Mouse (Mus musculus) brain, embryonic 14.5 days (tissue): ENCODE measurements around the gene Secisbp2. TPM values are rescaled to one million over a fixed set of nuclear protein-coding genes. Genes with fewer than 3 reads are reported as not detected.
"Not testable (repeated sequence)": the region's sequence is repeated elsewhere in the genome, so short reads cannot be mapped to it uniquely, and the experiment has no call there.

Experiments used
- DNase-seq: peaks from one replicate; pipeline ENCODE4 v3.0.0-alpha.2; 2011; ENCODE audit warnings: low read depth
- CTCF ChIP-seq: fragments of 200-500 bp; IDR thresholded peaks from 2 replicates; pipeline ENCODE4 v1.5.1; 2012; ENCODE audit warnings: inconsistent platforms, mild to moderate bottlenecking, moderate library complexity, borderline replicate concordance; ENCODE audit not compliant: insufficient read depth, insufficient read length; ENCODE audit errors: extremely low read depth
- POLR2A ChIP-seq: fragments of 200-500 bp; IDR thresholded peaks from 2 replicates; pipeline ENCODE4 v1.6.1; 2012; ENCODE audit warnings: mild to moderate bottlenecking, inconsistent platforms, borderline replicate concordance; ENCODE audit not compliant: poor library complexity, insufficient read depth, insufficient read length, severe bottlenecking; ENCODE audit errors: extremely low read depth
- polyA plus RNA-seq: library from polyadenylated mRNA; depleted of rRNA; stranded (reverse); fragments of >200 nt; gene quantifications from 2 replicates; pipeline ENCODE4 v1.2.3, GENCODE M21; 2012

Secisbp2 gene
- polyA plus RNA-seq, 1 experiment: 25.9 TPM

DNA sequence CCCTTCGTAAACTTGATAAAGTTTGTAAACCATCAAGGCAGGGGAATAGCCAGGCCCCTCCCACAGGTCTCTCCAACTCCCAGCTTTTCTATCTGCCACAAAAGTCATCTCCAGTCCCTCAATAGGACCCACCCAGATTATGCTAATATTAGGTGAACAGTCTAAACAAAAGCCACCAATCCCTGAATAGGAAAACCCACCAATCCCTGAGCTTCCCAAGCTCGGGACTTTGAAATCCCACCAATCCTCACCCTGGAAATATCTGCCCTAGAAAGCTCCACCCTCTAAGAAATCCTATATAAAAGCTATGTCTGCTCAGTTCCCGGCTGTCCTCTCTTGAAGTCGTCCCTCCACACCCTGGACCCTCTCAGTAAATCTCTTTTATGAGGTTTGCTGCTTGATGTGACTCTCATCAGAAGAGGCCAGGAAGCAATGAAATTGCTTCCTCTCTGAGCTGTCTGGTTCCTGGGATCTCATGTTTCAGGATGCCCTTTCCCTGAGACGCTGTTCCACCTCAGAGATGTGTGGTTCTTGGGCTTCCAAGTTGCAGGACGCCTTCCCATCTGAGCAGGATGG, 23.1 kb upstream of the Secisbp2 start:
- TF ChIP-seq POLR2A (no peak), CTCF (no peak)
- no peak for DNase-seq

DNA sequence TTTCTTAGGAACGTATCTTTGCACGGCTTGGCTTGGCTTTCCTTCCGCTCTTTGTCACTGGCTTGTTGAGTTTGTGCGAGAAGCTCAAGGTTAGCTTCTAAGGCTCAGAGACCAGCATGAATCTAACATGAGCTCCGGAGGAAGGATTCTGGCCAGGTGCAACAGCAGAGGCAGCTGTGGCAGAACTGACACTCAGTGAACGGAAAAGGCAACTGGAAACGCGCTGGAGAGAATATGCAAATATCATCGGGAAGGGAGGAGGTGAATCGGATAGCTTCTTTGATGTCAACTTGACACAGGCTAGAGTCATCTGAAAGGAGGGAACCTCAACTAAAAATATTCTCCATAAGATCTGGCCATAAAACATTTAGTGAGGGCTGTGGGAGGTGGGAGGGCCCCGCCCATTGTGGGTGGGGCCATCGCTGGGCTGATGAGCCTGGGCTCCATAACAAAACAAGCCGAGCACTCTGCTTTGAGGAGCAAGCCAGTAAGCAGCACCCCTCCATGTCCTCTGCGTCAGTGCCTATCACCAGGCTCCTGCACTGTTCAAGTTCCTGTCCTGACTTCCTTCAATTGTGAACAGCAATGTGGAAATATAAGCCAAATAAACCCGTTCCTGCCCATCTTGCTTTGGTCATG, 20.0 kb upstream of the Secisbp2 start:
- TF ChIP-seq CTCF (no peak), POLR2A (no peak)
- DNase-seq: no peak

DNA sequence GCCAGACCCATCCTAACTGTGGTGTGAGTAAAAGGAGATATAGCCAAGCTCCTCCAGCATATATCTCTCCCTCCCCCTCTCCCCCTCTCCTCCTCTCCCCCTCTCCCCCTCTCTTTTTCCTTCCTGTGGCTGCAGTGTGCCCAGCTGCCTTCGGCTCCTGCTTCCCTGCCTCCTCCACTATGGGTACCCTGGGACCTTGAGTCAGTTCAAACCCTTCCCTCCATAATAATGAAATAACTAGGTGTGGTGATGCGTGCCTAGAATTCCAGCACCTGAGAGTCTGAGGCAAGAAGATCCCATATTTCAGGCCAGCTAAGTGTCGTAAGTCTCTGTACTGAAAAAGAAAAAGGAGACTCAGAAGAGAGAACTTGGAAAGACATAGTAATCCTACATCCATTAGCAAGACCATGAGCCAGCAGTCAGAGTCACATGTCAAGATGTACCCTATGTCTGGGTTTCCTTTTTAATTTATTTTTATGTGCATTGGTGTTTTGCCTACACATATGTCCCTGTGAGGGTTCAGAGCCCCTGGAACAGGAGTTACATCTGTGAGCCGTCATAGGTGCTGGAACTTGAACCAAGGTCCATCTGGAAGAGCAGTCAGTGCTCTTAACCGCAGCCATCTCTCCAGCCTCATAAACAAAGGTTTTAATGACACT, 18.8 kb upstream of the Secisbp2 start:
- no peak for DNase-seq
- TF ChIP-seq POLR2A: no peak
- no peak for TF ChIP-seq CTCF

- not testable (repeated sequence) for DNase-seq
Measured at GRCm38 (mm10) chr13:51635384-51635783, 16.1 kb upstream of the Secisbp2 start.

GRCm38 (mm10) chr13:51638958-51639357, 12.5 kb upstream of the Secisbp2 start:
- TF ChIP-seq CTCF (no peak), POLR2A (no peak)
- DNase-seq: no peak

GRCm38 (mm10) chr13:51641424-51641823, 10.1 kb upstream of the Secisbp2 start:
- no peak for DNase-seq
- TF ChIP-seq POLR2A: no peak
- TF ChIP-seq CTCF: no peak

- TF ChIP-seq CTCF (no peak), POLR2A (no peak)
Measured at GRCm38 (mm10) chr13:51642171-51642778, 9.2 kb upstream of the Secisbp2 start.

GRCm38 (mm10) chr13:51643924-51644828, 7.3 kb upstream of the Secisbp2 start:
- no peak for TF ChIP-seq POLR2A
- TF ChIP-seq CTCF: no peak
- no peak for DNase-seq

More at GRCm38 (mm10) chr13:51642171-51642778, 9.2 kb upstream of the Secisbp2 start:
- DNase-seq: no peak

DNA sequence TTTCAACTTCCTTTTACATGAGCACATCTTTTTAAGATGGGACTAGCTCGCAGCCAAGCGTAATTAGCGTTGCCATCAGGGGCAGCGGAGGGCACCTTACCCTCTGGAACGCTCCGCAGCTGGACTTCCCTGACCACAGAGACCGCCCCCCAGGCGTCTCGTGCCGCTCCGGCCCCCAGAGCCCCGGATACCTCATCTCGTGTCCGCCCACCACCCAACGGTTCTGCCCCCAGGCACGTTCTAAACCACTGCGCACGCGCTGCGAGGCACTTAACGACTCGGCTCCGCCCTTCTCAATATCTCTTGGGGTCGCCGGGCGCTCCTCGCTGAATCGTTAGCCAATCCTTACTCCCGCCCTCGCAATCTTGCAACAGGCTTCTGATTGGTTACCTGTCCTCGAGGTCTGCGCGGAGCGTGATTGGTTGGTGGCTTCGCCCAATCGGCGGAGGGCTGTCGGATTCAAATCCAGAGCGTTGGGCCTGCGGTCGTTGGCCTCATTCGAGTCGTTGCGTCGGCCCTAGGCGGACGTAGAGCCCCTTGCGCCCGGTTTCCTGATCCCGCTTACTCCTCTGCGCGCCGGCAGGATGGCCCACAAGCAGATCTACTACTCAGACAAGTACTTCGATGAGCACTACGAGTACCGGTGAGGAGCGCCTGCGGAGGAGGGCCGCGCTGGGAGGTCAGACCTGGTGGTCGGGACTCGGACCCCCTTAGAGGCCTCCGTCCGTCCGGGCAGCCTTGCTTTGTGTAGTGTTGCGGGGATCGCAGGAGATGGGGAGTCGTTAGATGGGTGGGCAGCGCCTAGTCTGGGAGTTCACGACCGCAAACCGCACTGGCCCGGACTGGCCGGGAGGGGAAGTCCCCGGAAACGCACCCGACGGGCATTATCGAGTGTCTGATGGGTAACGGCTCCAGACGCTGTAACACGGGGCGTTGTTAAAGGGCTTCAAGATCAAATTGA, 6.4 kb upstream of the Secisbp2 start, which contains the start of gene Cks2:
Gene Cks2, plus strand, starts transcription at position 404 of the 961 bp plus-strand sequence.
- TF ChIP-seq CTCF (no peak), POLR2A (peak; percentile 75; the same call in 1 of the 2 replicates)
- peak; percentile 100 for DNase-seq

GRCm38 (mm10) chr13:51645872-51646271, 5.6 kb upstream of the Secisbp2 start:
- DNase-seq: peak; percentile 23

More at GRCm38 (mm10) chr13:51645872-51646271, 5.6 kb upstream of the Secisbp2 start:
- TF ChIP-seq POLR2A: no peak
- TF ChIP-seq CTCF: no peak
